Mouse (Mus musculus) CD4-positive naive resting alpha-beta T cell, adult 76 days (primary cell): ENCODE measurements around the gene Trit1. TPM values are rescaled to one million over a fixed set of nuclear protein-coding genes. Genes with fewer than 3 reads are reported as not detected.

Experiments
- total RNA-seq: library from RNA; stranded (reverse); gene quantifications from one replicate; pipeline ENCODE4 v1.2.4, GENCODE M21; 2023

The Trit1 gene
- total RNA-seq, result 15.3 TPM

GRCm38 (mm10) chr4:123016451-123016957 lies at the start of gene Trit1:
Gene Trit1, plus strand, starts transcription at chr4:123016597.

GRCm38 (mm10) chr4:122995404-122996220 lies 20.8 kb upstream of the Trit1 start, which contains the start of gene Mycl:
Gene Mycl, plus strand, starts transcription at chr4:122995652.

Other genes starting within 250 kb of the Trit1 start
- gene Ppt1, start 180.4 kb upstream of the Trit1 start, total RNA-seq, result 39.9 TPM
- gene Cap1, start 130.5 kb upstream of the Trit1 start, total RNA-seq, result 322 TPM
- 1.6 TPM for gene Mfsd2a, start 55.4 kb upstream of the Trit1 start, total RNA-seq
- gene Mycl, start 20.9 kb upstream of the Trit1 start, total RNA-seq, result 0.53 TPM
- not detected for gene Bmp8b, start 88.6 kb downstream of the Trit1 start, total RNA-seq
- gene Oxct2b, start 99.7 kb downstream of the Trit1 start, total RNA-seq, result not detected
- gene Ppie, start 123.4 kb downstream of the Trit1 start, total RNA-seq, result 55.0 TPM
- gene Hpcal4, start 166.6 kb downstream of the Trit1 start, total RNA-seq, result not detected
- not detected for gene Nt5c1a, start 184.9 kb downstream of the Trit1 start, total RNA-seq
- gene Heyl, start 217.0 kb downstream of the Trit1 start, total RNA-seq, result not detected
- gene Pabpc4, start 245.8 kb downstream of the Trit1 start, total RNA-seq, result 73.3 TPM